Mouse (Mus musculus) brain, adult 2 months (tissue): ENCODE measurements around the gene Wnt16.

Experiments
- DNase-seq: peaks from one replicate; pipeline ENCODE4 v3.0.0; 2011; ENCODE audit warnings: low read depth, low spot score

Gene Wnt16

GRCm38 (mm10) chr6:22325364-22326072 lies 37.5 kb downstream of the Wnt16 start:
- DNase-seq, result peak; percentile 83

- DNase-seq, result no peak
Observed at GRCm38 (mm10) chr6:22326289-22326688, 38.3 kb downstream of the Wnt16 start.

GRCm38 (mm10) chr6:22327091-22327490 lies 39.1 kb downstream of the Wnt16 start:
- no peak for DNase-seq

GRCm38 (mm10) chr6:22327931-22328330 lies 39.9 kb downstream of the Wnt16 start:
- no peak for DNase-seq

- DNase-seq, result peak; percentile 41
Observed at GRCm38 (mm10) chr6:22330169-22330960, 42.3 kb downstream of the Wnt16 start.

- DNase-seq, result no peak
Observed at GRCm38 (mm10) chr6:22332548-22332947, 44.5 kb downstream of the Wnt16 start.

GRCm38 (mm10) chr6:22339763-22340542 lies 51.9 kb downstream of the Wnt16 start:
- no peak for DNase-seq

GRCm38 (mm10) chr6:22340779-22341178 lies 52.8 kb downstream of the Wnt16 start:
- DNase-seq, result no peak

- no peak for DNase-seq
Observed at GRCm38 (mm10) chr6:22343292-22343691, 55.3 kb downstream of the Wnt16 start.

- DNase-seq, result no peak
Observed at GRCm38 (mm10) chr6:22343706-22344105, 55.7 kb downstream of the Wnt16 start.

- no peak for DNase-seq
Observed at GRCm38 (mm10) chr6:22344443-22344842, 56.4 kb downstream of the Wnt16 start.

GRCm38 (mm10) chr6:22347132-22347902 lies 59.3 kb downstream of the Wnt16 start:
- DNase-seq, result no peak
